Mouse (Mus musculus): ENCODE measurements around the gene Ywhab.

DNA sequence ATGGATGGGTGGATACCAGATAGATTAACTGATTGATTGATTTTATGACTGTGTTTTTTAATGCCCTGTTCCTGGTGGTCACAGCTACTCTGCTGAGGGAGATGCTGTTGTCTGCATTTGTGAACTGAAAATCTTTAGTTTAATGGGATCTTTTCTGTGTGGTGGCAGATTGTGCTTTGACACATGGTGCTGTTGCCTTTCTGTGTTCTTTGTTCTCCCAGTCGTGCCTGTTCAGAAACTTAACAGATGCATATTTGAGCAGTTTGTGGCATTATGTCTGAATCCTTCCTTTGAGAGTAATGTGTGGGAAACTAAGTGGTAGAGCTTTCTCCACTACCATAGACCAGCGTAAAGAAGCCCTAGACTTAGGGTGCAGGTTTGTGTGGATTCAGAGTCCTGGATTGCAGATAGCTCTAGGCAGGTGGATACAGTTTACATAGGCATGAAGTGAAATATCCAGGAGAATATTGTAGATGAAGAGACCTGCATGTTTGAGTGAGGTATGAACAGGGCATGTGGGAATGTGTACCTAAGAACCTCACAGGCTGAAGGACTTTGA is 13.3 kb downstream of the Ywhab start:
- TF ChIP-seq EP300 (IDR thresholded peaks at IDR 0.05; ENCODE audit: insufficient read depth, low read depth, low read length) (no peak), POLR2A (IDR thresholded peaks at IDR 0.05; ENCODE audit: insufficient read depth, low read depth, low read length) (no peak), CTCF (IDR thresholded peaks at IDR 0.05) (no peak)
